Mouse (Mus musculus) T-cell, adult 2 months (primary cell): ENCODE data around the gene Mcrs1.
"Not testable (repeated sequence)": the region's sequence is repeated elsewhere in the genome, so short reads cannot be mapped to it uniquely, and the experiment has no call there.

Experiments
- DNase-seq: peaks from one replicate; pipeline ENCODE4 v3.0.0; 2022; ENCODE audit warnings: low spot score

Mcrs1 gene

DNA sequence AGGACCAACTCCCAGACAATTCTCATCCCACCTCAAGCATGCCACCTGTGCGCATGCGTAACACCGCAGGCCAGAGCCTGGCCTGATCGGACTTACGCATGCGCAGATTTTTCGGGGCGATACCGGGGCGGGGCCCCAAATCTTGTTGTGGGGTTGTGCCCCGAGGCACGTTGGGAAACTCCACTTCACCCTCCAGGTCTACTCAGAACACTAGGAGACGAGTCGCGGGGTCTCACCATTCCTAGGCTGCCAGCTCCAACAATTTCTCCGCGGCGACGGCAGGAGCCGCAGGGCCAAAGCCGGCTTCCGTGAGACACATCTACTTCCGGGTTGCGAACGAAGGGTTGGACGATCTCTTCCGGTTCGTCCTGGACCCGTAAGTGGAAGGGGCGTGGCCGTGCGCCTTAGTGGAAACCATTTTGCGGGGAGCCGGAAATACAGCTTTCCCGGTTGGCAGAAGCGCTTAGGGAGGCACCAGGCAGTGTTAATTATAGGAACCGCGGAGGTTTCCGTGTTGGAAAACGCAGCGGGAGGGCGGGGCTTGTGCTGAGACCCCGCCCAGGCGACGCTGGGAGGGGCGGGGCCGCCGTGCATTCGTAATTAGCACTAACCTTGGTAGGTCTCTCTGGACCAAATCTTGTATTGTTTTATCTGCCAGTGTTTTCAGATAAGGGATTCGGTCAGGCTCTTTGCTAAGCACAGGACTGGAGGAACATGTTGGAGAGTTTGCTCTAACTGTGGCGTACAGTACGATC is at the start of gene Mcrs1:
Gene Mcrs1 (minus strand): TSS at position 336 of the 755 bp plus-strand sequence.
- peak; percentile 96 for DNase-seq

DNA sequence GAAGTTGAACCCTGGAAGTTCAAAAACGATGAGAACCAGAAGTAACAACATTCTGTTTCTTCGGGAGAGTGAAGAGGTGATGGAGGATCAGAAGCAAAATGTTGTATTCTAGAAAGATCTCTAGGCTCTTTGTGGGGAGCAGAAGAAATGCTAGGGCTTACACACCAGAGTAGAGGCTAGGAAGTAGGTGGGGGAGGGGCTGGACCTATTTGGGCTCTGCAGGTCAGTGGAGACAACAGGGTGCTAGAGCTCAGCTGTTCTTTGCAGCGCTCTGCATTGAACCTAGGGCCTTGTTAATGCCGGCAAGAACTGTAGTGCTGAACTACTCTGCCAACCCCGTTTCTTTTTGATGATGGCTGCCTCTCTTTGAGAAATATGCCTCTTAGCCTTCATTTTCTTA is 44.5 kb upstream of the Mcrs1 start:
- DNase-seq = peak; percentile 21

DNA sequence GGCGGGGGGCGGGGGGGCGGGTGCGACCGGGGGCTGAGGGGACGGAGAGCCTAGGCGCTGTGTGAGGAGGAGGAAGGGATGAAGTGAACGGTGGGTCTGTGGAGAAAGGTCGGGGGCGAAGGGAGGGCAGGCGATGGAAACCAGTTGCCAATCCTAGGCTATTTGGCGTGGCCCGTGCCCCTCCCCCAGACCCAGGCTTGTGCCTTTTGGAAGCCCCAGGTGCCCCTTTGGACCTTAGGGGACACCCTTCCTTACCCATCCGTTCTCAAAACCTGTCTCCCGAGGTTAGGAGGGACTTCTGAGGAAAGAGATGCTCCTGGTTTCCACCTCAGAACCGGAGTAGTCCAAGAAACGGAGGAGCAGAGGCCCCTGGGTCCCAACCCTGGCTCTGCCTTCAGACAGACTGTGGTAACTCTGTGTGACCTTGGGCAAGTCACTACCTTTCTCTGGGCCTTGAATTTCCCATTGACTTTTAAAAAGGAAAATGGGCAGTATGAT is 43.8 kb upstream of the Mcrs1 start, which contains the start of gene Fam186b:
Gene Fam186b (minus strand): TSS at position 405 of the 498 bp plus-strand sequence.
- no peak for DNase-seq

DNA sequence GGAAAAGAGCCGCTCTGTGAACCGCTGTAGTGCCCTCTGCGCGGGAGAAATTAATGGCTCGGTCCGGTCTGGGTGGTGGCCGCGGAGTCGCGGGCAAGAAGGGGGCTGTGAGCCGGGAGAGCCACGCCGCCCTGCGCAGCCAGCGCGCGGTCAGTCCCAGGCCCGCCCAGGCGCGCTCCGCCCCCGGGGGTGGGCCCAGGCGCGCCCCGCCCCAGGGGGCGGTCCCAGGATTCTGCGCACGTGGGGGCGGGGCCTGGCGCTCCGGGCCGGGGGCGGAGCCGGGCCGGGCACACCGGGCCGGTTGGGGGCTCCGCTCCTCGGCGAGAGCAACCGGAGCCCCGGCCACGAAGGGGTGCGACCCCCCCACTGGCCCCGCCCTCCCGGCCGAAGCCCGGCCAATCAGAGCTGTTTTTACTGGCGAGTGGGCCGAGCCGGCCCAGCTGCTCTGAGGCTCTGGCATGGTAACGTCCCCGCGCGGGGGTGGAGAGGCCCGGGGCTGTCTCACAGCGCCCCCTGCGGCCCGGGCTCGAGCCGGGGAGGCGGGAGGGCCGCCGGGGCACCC is 43.1 kb upstream of the Mcrs1 start, which contains the start of gene Prpf40b:
Gene Prpf40b (plus strand): TSS at position 275 of the 562 bp plus-strand sequence.
- DNase-seq = peak; percentile 90

DNA sequence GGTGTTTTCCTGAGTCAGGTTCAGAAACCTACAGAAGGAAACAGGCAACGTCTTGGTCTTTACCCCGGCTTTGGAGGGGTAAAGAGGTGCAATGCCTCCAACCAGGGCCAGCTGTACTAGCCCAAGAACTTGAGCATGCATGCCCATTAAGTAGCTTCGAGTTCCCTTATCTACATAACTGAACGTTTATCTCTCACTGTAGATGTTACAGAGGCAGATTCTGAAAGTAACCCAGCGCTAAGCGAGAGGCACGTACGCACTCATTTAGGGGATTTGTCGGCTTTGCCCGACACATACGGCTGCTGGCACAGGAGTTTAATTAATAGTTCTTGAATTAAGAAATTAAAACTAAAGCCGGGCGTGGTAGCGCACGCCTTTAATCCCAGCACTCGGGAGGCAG is 42.5 kb upstream of the Mcrs1 start:
- DNase-seq = no peak

DNA sequence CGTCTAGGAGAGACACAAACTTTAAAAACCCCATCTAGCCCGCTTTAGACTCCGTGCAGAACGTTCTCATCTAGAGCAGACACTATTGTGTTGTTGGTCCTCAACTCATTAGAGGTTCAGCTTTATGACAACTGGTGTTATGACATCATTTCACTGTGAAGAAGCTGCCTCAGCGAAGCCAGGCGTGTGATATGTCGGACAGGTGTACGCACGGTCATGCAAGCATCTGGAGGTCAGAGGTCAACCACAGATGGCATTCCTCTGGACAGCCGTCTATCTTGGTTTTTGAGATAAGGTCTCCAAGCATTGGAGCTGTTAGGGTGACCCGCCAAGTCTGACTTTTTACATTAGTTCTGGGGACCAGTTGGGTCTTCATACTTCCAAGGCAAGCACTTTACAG is 38.8 kb upstream of the Mcrs1 start:
- DNase-seq = no peak

DNA sequence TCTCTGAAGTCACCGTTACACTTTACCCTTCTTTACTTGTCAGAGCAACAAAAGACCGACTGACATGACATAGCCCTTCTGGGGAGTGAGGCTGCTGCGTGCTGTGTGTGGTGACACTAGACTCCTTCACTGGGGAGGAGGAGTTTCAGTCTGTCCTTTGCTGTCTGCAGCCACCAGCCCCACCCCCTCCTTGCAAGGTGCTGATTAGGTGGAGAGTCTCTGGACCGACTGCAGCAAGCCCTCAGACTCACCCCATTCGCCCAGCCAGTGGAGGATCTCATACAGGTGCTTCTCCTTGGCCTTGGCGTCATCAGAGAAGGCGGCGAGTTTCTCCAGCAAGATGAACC is 33.4 kb upstream of the Mcrs1 start:
- DNase-seq = no peak

DNA sequence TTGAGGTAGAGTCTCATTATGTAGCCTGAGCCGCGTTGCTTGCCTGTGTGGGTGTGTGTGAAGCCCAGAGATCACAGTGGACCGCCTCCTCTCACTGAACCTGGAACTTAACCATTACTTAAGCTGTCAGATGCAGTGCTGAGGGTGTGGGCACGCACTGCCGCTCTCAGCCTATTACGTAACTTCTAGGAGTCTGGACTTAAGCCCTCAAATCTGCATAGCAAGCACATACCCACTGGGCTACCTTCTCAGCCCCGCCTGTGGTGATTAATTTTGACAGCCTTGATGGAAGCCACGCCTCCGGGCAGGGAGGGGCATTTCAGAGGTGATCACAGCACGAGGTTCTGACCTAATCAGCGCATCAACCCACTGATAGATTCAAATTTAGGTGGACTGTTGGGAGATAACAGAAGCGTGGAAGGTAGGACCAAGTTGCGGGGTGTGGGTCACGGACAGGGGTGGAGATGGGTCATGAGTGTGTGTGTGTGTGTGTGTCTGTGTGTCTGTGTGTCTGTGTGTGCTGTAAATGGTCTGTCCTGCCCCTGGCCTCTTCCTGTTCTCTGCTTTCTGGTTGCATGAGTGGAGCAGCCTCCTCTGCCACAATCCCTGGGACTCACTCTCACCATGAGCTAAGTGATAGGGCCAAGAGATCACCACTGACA is 32.9 kb upstream of the Mcrs1 start:
- DNase-seq = no peak

DNA sequence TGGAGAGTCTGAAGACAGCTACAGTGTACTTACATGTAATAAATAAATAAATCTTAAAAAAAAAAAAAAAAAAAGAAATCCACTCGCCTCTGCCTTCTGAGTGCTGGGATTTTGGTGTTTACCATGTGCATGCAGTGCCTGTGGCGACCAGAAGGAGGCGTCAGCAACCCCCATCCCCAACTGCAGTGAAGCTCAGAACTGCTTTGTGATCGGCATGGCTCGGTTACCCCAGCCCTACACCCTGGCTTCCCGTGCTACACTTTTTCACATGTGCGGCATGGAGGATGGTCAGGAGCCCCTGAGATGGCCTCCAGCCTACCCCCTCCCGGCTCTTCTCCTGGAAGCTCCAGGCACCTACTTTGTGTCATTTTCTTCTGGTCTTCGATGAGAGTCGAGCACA is 31.7 kb upstream of the Mcrs1 start:
- DNase-seq = no peak

DNA sequence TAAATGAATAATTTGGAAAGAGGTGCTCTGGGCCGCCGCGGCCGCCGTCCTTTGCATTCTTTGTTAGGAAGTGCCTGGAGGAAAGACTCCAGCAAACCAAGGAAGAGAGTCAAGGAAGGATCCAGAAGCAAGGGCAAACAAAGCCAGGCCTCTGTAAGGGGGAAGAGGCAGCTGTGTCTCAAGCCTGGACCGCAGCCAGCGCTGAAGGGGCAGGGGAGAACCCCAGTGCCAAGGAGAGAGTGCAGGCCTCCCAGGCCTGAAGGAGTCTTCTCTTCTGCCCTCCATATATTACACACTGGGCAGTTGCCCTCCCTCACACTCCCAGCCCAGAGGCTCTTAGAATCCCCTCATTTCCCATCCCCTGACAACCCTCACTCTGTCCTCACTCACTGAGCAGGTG is 26.5 kb upstream of the Mcrs1 start:
- no peak for DNase-seq

DNA sequence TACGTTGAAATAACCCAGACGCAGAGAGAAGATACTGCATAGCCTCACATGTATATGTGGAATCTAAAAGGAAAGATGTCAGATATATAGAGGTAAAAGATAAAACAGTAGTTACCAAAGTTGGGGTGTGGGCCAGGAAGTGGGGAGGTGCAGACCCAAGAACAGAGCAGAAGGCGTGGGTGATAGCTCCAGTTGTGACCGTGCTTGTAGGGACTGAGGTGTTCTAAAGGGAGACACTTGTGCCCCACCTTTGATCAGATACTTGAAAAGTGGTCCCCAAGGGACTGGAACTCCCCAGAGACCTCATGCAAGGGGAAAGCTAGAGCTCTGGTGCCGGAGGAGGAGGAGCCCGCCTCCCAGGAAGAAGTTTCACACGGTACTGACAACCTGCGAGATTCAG is 24.3 kb upstream of the Mcrs1 start:
- DNase-seq = peak; percentile 56

DNA sequence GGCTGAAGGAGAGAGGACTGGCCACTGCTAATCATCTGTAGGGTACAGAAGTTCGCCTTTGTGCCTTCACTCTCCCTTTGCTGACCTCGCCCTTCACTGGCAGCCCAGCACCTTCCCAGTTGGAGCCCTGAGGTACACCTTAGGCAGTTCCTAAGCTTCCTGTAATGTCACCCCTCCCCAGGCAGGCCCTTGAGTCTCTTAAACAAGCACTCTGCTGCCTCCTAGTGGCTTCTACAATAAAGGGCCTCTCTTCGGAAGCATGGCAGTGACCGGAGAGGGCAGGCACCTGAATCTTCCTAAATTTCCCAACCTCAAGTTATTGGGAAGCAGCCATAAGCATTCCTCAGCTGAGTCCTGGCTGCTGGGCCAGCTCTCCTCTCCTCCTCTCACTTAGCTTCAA is 13.9 kb upstream of the Mcrs1 start:
- peak; percentile 69 for DNase-seq

DNA sequence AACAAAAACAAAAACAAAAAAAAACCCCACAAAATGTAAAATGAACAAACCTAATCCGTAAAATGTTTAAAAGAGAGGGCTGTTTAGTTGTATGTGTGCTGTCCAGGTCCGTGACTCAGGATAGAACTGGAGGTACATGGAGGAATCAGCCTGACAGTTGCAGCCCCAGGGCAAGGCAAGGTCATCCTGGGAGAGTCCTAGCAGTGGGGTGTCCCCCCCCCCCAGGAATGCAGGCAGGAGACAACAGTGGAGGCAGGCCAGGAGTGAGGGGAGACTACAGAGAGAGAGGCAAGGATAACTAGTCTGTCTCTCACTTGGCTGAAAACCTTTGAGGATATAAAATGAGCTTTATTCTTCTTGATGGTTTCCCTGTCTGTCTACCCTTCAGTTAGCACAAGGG is 12.6 kb upstream of the Mcrs1 start:
- no peak for DNase-seq

DNA sequence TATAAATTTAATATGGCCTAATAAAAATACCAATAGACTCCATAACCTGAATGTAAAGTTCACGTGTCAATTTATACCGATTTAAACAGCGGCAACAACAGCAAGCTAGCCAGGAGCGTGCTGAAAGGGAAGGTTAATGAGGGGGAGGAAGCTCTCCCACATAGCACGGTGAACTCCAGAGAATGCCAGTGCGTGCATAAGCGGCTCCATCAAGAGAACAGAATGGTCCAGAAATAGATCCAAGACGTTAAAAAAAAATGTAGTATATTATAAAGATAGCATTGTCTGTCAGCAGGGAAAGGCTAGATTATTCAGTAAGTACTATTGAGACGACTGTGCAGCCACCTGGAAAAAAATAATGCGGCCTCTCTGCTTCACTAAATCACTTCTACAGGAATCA is 10.9 kb upstream of the Mcrs1 start:
- DNase-seq = no peak

DNA sequence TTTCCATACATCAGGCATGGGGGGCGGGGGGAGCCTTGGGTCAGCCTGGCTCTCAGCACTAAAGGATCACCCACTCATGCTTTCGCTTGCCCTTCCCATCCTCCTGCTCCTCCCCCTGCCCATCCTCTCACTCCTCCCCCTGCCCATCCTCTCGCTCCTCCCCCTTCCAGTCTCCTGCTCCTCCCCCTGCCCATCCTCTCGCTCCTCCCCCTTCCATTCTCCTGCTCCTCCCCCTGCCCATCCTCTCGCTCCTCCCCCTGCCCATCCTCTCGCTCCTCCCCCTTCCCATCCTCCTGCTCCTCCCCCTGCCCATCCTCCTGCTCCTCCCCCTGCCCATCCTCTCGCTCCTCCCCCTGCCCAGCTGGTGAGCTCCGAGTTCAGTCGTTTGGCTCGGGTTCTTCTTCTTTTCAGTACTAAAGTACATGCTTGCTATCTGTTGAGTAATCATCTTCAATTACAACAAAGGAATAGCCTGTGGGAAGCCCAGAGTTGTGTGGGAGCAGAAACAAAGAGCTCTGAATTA is 8.0 kb upstream of the Mcrs1 start:
- DNase-seq = peak; percentile 25

DNA sequence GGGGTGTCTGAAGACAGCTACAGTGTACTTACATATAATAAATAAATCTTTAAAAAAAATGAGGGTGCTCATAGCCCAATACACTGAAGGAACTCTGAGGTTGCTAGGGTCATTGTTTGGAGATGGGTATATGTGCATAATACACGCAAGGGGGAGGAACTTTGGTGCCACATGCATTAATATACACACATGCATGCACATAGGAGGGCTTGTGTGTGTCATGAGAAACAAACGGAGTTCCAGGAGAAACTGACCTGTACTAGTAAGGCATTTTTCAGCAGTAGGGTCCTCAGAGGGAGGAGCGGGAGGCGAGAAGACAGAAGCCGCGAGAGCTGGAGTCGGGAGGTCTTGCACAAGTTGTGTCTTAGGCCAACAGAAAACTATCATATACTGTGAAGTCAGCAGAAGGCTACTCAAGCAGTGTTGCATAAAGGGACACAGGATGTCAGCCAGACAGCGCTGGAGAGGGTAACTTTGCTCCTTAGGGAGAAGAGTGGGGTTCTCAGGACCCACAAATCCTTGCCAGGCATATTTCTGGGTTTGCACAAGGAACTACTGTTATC is 7.5 kb upstream of the Mcrs1 start:
- DNase-seq = no peak

DNA sequence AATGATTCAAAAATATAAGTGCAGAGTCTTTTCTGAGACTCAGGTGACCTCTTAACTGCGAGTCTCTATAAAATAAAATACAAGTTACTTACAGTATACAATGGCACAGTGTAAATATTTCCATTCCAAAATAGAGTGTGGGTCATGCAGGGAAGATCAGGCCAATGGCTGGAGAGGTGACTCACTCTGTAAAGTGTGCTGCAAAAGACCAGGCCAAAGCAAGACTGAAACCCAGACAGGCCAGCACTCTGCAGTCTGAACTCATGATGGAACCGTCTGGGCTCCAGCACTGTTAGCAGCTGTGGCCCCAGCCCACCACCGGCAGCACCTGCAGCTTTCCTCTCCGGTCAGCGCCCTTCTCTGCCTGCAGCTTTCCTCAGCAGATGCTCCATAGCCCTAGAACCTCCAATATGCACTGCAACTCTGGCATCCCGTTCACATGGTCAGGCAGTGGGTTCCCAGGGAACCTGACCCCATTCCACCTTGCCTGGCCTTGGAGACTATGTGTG is 3.5 kb upstream of the Mcrs1 start:
- DNase-seq = no peak

DNA sequence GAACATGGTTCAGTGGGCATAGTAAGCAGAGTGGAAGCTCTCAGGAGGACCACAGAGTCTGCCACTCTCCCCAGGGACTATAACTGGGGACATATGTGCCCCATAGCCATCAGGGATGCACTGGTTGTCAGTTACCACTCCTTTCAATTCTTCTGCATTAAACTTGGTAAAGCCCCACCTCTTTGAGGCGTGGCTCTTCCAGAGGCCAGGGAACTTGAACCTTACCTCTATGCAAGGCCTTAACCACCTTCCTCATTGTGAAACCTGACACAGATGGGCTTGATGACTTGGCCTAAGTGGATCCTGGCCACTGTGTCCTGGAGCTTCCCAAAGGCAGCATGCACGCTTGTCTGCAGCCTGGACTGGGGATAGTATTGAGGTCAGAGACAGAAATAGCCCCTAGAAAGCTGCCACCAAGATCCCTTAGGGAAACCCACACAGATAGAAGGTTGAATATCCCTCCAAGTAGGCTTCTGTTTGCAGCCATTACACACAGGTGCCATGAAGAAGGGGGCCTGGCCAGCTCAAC is 2.8 kb upstream of the Mcrs1 start:
- DNase-seq = no peak

DNA sequence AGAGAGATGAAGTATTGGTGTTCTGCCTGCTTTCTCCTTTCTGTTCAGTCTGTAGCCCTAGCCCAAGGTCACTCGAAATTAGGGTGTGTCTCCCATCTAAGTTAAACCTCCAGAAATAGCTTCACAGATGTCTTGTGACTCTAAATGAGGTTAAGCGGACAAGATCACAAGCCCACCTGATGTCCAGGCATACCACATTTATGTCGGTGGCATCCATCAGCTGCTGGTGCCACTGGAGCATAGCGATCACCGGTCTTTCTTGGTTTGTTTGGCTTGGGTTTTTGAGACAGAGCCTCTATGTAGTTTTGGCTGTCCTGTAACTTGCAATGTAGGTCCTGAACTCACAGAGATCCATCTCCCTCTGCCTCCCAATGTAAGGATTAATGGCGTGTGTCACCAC is 2.0 kb upstream of the Mcrs1 start:
- no peak for DNase-seq

DNA sequence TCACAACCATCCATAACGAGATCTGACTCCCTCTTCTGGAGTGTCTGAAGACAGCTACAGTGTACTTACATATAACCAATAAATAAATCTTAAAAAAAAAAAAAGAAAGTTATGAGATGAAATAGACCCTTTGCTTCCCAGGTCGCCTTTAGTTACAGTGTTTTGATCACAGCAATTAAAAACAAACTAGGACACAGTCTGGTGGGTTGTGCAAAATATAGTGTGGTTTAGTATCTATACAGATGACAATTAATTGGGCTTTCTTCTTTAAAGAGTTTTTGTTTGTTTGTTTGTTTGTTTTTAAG is 1.4 kb upstream of the Mcrs1 start:
- DNase-seq = not testable (repeated sequence)

DNA sequence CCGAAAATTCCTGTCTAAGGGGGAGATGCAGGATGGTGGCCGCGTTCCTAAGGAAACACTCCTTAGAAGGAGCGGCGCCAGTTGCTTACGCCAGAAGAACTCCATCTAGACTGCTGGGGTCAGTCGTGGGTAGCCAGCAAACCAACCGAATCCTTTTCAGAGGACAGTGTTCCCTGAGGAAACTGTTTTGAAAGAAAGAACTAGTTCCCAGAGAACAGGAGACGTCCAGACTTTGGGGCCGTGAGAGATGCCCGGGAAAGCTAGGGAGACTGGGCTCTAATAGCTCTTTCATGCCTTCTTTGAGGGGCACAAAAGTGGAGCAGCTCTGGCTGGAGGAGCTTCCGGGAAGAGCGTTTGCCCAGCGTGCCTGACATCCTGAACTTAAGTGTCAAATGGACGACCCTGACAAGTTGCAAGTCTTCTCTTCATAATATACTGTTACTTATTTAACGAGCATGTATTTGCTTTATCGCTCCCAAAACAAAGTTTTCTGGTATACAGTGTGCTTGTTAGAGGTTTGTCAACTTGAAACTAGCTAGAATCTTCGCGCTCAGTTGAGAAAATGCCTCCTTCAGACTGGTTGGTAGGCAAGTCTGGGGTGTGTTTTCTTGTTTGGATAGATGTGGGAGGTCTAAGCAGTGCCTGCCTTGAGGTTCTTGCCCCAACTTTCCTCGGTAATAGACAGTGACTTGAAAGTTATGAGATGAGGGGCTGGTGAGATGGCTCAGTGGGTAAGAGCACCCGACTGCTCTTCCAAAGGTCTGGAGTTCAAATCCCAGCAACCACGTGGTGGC is 817 bp upstream of the Mcrs1 start:
- no peak for DNase-seq

DNA sequence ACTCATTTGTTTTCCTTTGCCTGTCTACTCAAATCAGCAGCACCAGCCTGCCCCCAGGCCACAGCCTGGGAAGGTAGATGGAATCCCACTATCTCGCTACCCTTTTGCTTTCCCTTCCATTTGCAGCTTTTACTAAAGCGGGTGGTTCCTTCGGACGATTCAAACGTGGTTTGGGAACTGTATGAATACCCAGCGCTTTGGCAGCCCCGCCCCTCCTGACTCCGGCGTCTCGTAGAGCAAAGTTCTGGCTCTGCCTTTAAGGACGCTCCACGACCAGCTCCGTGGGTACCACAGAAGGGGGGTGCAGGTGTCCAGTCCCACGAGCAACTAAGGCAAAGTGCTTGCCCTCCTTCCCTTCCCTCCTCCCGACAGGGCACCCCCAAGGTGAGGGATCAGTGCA is 650 bp downstream of the Mcrs1 start:
- not testable (repeated sequence) for DNase-seq
